Mouse (Mus musculus): ENCODE data around the gene Klf15. TPM values are rescaled to one million over a fixed set of nuclear protein-coding genes. Genes with fewer than 3 reads are reported as not detected.
A peak's percentile ranks its signal among the peaks of the same experiment; 100 is the strongest.

Gene Klf15
- 10 to 100 TPM; 54.4 to 64.4 TPM for total RNA-seq (2021)
- long read RNA-seq, experiment 1, transcript Klf15-201 (3 exons, 2,373 nt) = major isoform, 219 of 244 reads
- long read RNA-seq, experiment 1, transcript Klf15-204 (2 exons, 2,240 nt) = minor isoform, 7 of 244 reads
- long read RNA-seq, experiment 1, partial matches to known transcripts = 4 of 244 reads
- long read RNA-seq, experiment 1, other reads (novel, unspliced or antisense) = 11 of 244 reads
- long read RNA-seq, experiment 2, transcript Klf15-204 (2 exons, 2,240 nt) = minor isoform, 7 of 198 reads
- long read RNA-seq, experiment 2, transcript Klf15-201 (3 exons, 2,373 nt) = major isoform, 142 of 198 reads
- long read RNA-seq, experiment 2, partial matches to known transcripts = 25 of 198 reads
- long read RNA-seq, experiment 2, other reads (novel, unspliced or antisense) = 22 of 198 reads

DNA sequence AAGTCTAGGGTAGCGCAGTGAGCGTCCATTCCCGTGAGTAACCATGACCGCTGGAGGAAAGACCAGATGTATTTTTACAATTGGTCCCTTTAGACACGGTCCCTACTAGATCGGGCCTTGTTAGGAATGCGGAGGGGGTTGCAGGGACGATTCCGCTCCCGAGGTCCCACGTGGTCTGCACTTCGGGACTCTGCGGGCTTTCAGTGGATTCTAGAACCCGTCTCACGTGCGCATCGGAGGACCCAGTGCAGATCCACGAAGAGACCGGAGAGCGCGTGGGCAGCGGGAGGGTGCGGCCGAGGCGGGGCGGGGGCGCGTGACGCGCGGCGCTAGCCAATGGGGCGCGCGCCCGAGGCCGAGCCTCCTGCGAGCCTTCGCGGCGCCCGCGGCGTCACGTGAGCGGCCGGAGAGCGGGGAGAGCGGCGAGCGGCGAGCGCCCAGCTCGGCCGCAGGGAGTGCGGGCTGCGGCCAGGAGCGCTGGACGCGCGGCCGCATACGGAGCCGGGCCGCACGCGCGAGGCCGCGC is at the start of gene Klf15:
TSS of gene Klf15 (plus strand) at position 396 of the 526 bp plus-strand sequence.
- TF ChIP-seq CTCF (IDR thresholded peaks at IDR 0.05) = no peak
- peak within 1 kb of the TSS; percentile 100 for H3K27ac ChIP-seq
- intact Hi-C loops (cut with DNase I) = loop anchor here (5.0 kb wide), 1 partner anchor 140 kb away; the partner anchor contains the start of gene Slc41a3
- peak; percentile 95 for DNase-seq
- peak within 1 kb of the TSS; percentile 99 for H3K4me3 ChIP-seq

- Histone ChIP-seq H3K4me3 (peak overlapping the region; percentile 51), H3K27ac (peak overlapping the region; percentile 16; the same call in 1 of the 2 replicates)
- intact Hi-C loops (cut with DNase I) = loop anchor here (10.0 kb wide), 1 partner anchor 748 kb away; no protein-coding TSS in a partner anchor
- peak; percentile 86 for DNase-seq
- peak; percentile 96 for TF ChIP-seq CTCF (IDR thresholded peaks at IDR 0.05)
These were observed 39.8 kb upstream of the Klf15 start for GRCm38 (mm10) chr6:90422565-90422964.

DNA sequence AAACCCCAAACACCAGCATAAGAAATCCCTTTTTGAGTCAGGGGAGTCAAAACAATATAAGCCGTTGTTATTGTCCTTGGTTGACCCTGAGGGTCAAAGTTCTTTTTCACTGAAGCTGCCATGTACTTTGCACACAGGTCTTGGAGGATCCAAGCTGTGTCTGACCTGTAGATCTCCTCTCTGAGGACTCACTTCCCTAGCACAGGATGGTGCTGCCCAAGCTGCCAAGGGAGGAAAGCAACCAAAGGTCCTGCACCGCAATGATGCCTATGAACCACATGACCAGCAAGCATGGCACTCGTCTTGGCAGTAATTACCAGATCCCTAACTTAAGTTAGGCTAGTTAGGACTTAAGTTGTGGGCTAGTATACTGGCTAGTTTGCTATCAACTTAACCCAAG is 37.0 kb upstream of the Klf15 start:
- intact Hi-C loops (cut with DNase I) = loop anchor here (5.0 to 10.0 kb wide), 3 partner anchors 43 to 751 kb away; no protein-coding TSS in a partner anchor
- TF ChIP-seq CTCF (IDR thresholded peaks at IDR 0.05) = no peak
- Histone ChIP-seq H3K4me3 (no peak overlapping the region), H3K27ac (no peak overlapping the region)
- no peak for DNase-seq

DNA sequence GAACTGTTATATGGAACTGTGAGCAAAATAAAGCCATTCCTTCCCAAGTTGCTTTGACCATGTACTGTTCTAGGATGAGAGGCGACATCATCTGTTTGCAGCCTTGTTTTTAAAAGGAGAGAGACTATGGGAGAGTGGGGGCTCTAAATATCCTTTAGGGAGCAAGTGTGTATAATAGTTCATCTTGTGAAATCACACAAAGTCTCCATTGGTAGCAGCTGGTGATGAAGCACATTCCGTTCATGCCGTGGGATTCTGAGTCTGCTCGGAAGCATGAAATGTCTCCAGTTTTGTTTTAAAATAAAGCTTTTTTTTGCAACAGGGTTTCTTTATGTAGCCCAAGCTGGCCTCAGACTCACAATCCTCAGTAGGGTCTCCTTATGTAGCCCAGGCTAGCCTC is 36.4 kb upstream of the Klf15 start:
- DNase-seq = no peak
- intact Hi-C loops (cut with DNase I) = loop anchor here (5.0 to 10.0 kb wide), 3 partner anchors 44 to 751 kb away; no protein-coding TSS in a partner anchor
- TF ChIP-seq CTCF (IDR thresholded peaks at IDR 0.05) = no peak
- Histone ChIP-seq H3K27ac (no peak overlapping the region), H3K4me3 (no peak overlapping the region)

DNA sequence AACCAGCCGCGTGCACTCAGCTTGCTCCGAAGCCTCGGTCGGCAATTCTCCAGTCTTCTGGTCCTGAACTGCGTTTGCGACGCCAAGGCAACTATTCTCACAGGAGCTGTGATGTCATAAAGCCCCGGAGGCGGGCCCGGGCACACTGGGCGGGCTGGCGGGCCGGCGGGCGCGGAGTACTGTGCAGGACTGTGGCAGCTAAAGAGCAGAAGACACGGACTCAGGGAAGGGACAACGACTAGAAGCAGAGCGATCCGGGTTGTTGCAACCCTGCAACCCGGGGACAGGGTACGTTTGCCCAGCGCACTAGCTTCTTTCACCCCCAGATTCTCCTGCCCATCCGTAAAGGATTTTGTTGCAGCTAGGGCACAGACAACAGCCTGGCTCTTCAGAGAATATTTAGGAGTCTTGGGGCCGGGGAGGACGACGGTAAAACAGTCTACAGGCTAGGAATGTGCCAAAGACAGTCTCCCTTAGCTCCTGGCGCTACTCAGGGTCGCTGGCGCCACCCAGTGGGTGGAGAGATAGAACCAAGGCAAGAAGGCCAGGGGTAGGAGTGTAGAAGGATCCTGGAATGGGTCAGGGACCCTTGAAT is 33.9 kb upstream of the Klf15 start, which contains the start of gene Cfap100:
TSS of gene Cfap100 (minus strand) at position 418 of the 595 bp plus-strand sequence.
- Histone ChIP-seq H3K27ac (peak within 1 kb of the TSS; percentile 70), H3K4me3 (peak within 1 kb of the TSS; percentile 76)
- TF ChIP-seq CTCF (IDR thresholded peaks at IDR 0.05) = peak; percentile 78
- peak; percentile 84 for DNase-seq
- intact Hi-C loops (cut with DNase I) = loop anchor here (5.0 to 10.0 kb wide), 3 partner anchors 46 to 754 kb away; no protein-coding TSS in a partner anchor

GRCm38 (mm10) chr6:90429911-90430310 is 32.5 kb upstream of the Klf15 start:
- intact Hi-C loops (cut with DNase I) = loop anchor here (5.0 to 10.0 kb wide), 4 partner anchors 48 to 755 kb away; no protein-coding TSS in a partner anchor
- TF ChIP-seq CTCF (IDR thresholded peaks at IDR 0.05) = no peak
- DNase-seq = no peak
- no peak overlapping the region for H3K27ac ChIP-seq
- H3K4me3 ChIP-seq = no peak overlapping the region

DNA sequence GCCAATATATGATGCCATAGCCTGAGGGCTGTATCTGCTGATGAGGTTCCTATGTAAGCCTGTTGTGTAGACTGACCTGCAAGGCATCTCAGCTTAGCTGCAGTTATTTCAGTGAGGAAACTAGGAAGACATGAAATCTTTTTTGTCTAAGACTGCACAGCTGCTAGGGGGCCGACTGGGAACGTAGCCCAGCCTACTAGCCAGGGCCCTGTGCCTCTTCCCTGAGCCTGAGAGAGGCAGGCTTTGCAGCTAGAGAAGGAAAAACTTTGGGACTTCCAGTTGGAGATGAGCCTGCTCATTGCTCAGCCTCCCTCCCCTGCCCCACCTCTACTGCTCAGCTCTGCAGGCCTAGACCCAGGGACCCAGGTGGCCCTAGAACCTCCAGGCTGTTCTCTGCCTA is 30.9 kb upstream of the Klf15 start:
- no peak for TF ChIP-seq CTCF (IDR thresholded peaks at IDR 0.05)
- intact Hi-C loops (cut with DNase I) = loop anchor here (5.0 kb wide), 1 partner anchor 106 kb away; no protein-coding TSS in a partner anchor
- no peak overlapping the region for H3K27ac ChIP-seq
- DNase-seq = peak; percentile 53
- no peak overlapping the region for H3K4me3 ChIP-seq

DNA sequence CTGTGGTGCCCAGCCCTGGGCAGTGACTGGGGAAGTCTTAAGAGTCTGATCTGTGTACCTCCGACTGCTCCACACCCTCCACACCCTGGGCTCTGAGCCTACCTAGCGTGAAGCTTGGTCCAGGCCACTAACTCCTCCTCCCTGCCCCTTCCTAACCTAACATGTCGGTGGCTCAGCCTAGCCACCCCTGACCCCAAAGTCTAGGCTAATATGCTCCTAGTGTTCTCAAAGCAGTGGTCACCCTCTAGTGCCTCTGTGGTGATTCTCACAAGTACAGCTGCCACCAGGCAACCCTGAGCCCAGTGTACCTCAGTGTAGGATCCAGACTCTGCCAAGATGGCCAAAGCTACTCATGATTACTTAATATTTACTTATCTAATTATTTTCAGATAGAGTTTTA is 27.7 kb upstream of the Klf15 start:
- intact Hi-C loops (cut with DNase I) = loop anchor here (5.0 kb wide), 1 partner anchor 103 kb away; no protein-coding TSS in a partner anchor
- TF ChIP-seq CTCF (IDR thresholded peaks at IDR 0.05) = no peak
- Histone ChIP-seq H3K27ac (no peak overlapping the region), H3K4me3 (no peak overlapping the region)
- DNase-seq = no peak

DNA sequence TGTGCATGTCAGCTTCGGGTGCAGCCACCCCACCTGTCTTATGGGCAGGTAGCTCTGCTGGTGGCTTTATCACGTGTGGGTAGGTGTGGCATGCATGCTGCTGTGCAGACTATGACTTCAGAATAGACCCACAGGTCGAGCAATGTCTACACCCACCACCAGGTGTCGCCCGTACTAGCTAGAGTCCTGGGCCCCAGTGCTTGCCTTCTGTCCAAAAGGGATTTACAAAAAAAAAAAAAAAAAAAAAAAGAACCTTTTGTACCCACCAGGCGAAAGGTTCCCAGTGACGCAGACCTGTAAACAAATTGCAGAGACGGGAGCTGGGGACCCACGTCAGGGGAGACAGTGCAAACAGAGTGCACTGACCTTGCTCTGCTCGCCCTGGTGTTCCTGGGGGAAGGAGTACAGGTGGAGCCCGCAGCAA is 27.2 kb upstream of the Klf15 start:
- Histone ChIP-seq H3K27ac (peak overlapping the region; percentile 20; the same call in 1 of the 2 replicates), H3K4me3 (no peak overlapping the region)
- intact Hi-C loops (cut with DNase I) = no loop called here
- peak; percentile 85 for DNase-seq
- peak; percentile 82 for TF ChIP-seq CTCF (IDR thresholded peaks at IDR 0.05)

- no peak for DNase-seq
- H3K27ac ChIP-seq = no peak overlapping the region
- intact Hi-C loops (cut with DNase I) = no loop called here
- no peak overlapping the region for H3K4me3 ChIP-seq
- TF ChIP-seq CTCF (IDR thresholded peaks at IDR 0.05) = no peak
These were observed 26.0 kb upstream of the Klf15 start for GRCm38 (mm10) chr6:90436192-90436907.

GRCm38 (mm10) chr6:90437041-90437440 is 25.3 kb upstream of the Klf15 start:
- DNase-seq = no peak
- no peak for TF ChIP-seq CTCF (IDR thresholded peaks at IDR 0.05)

GRCm38 (mm10) chr6:90446883-90447282 is 15.5 kb upstream of the Klf15 start:
- H3K4me3 ChIP-seq = no peak overlapping the region
- no peak for TF ChIP-seq CTCF (IDR thresholded peaks at IDR 0.05)

More at GRCm38 (mm10) chr6:90437041-90437440, 25.3 kb upstream of the Klf15 start:
- intact Hi-C loops (cut with DNase I) = no loop called here
- Histone ChIP-seq H3K27ac (no peak overlapping the region), H3K4me3 (no peak overlapping the region)

More at GRCm38 (mm10) chr6:90446883-90447282, 15.5 kb upstream of the Klf15 start:
- no peak for DNase-seq
- H3K27ac ChIP-seq = no peak overlapping the region
- intact Hi-C loops (cut with DNase I) = loop anchor here (5.0 kb wide), 2 partner anchors 90 to 130 kb away; no protein-coding TSS in a partner anchor

Measured in gastrocnemius, adult 2 months (tissue).